Mouse (Mus musculus) megakaryocyte progenitor cell, adult 5-6 weeks (primary cell): ENCODE data around the gene Elof1. TPM values are rescaled to one million over a fixed set of nuclear protein-coding genes. Genes with fewer than 3 reads are reported as not detected.
"Not testable (repeated sequence)": the region's sequence is repeated elsewhere in the genome, so short reads cannot be mapped to it uniquely, and the experiment has no call there.

ENCODE experiments used
- ATAC-seq: replicated peaks from 2 replicates; pipeline ENCODE4 v1.8.0; 2016; ENCODE audit warnings: mild to moderate bottlenecking, moderate TSS enrichment, inconsistent platforms; ENCODE audit not compliant: poor library complexity
- total RNA-seq, 2 experiments: library from RNA; stranded (forward) in 1 of 2; stranded (reverse) in 1 of 2; fragments of 157-497, 149-512 nt in 1 of 2; fragments of 200-1000 nt in 1 of 2; gene quantifications; 2 replicates each; pipeline versions ENCODE4 v1.2.3 to v1.2.4; 2015 to 2017

The Elof1 gene
- total RNA-seq, 2 experiments from 2014 or later, result 43.6 to 124 TPM

DNA sequence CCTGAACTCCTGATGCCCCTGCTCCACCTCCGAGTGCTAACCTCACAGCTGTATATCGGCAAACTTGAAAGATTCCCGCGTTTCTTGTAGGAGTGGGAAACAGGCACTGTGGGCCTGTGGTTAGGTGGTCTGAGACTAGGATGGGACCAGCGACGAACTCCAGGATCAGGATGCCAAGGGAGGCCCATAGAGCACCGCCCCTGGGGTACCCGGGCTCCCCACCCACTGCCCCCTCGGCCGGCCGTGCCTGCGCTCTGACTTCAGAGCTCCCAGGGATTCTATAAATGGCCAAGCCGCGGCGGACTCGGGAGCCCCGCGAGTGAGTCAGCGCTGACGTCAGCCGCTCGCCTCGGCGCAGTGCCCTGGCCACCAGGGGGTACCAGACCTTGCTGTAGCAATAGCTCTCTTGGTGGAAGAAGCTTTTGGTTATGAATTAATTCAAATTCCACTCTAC lies 21.1 kb downstream of the Elof1 start:
- ATAC-seq, result peak; percentile 99

GRCm38 (mm10) chr9:22092746-22093145 lies 24.2 kb downstream of the Elof1 start:
- no peak for ATAC-seq

DNA sequence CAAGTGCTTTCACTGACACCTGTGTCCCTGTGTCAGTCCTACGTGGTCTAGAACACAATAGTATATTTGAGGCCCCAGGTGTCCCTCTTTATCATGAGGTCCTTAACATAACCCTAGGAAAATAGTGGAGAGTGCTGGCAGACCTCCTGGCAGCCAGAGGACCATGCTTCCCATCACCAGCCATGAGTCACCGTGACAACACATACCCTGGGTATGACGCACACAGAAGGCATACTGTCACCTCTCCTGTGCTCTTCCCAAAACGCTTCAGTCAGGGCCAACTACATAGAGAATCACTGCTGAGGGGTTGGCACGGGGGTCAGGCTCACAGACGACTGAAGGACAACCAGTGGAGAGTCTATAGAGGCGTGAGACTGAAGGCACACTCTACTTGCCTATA lies 27.0 kb downstream of the Elof1 start:
- no peak for ATAC-seq

DNA sequence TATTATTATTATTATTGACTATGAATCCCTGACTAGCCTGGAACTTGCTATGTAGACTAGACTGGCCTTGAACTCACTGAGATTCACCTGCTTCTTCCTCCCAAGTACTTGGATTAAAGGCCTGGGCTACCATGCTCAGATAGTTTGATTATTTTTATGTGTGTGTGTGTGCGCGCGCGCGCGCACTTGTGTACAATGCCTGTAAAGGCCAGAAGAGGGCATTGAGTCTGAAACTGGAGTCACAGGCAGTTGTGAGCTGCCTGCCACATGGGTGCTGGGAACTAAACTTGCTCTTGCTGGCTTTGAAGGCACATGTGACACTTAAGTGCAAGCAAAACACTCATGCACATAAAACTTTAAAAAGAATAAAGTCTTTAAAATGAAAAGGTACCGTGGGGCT lies 27.7 kb downstream of the Elof1 start:
- no peak for ATAC-seq

DNA sequence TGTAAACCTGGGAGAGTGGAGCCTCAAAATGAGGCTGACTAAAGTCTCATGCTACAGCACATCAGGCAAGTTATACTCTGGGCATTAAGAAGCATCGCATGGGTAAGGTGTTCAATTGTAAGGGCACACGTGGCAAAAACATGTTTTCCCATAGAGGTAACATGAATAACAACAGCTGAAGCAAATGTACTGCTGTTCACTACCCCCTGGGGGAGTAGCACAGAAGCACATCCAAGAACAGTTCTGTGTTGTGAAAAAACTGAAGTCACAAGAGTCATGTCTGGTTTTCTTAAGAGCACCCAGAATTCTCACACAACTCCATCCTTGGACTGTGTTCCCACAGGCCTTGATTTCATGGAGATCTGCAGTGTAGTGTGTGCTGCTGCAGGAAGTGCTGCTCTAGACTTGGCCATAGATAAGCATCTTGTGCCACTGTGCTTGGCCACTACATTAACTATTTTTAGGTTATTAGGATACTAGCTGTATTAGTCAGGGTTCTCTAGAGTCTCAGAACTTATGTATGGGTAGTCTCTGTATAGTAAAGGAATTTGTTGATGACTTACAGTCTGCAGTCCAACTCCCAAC lies 29.8 kb downstream of the Elof1 start:
- ATAC-seq, result no peak

DNA sequence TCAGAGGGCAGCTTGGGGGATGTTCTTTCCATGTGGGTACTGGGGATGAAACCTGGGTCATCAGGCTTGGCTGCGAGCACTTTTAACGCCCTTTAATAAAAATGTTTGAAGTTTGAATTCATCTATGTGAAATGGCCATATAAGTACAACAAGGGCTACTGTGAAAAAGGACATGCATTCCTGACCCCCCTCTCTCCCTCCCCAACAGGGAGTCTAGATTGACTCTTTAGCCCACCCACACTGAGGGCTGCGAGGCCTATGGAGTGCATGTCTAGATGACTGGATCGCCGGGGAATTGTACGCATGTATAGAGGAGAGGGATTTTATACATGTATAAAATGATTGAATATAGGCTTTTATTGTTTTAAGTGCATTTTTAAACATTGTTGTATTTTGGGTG lies 31.0 kb downstream of the Elof1 start:
- ATAC-seq, result no peak

- ATAC-seq, result peak; percentile 100
Measured at GRCm38 (mm10) chr9:22085022-22085834, 31.7 kb downstream of the Elof1 start, which contains the start of gene Ecsit. Gene Ecsit, minus strand, starts transcription at chr9:22085438.

- ATAC-seq, result no peak
Measured at GRCm38 (mm10) chr9:22084667-22085021, 32.3 kb downstream of the Elof1 start.

- ATAC-seq, result no peak
Measured at GRCm38 (mm10) chr9:22076223-22076622, 40.7 kb downstream of the Elof1 start.

DNA sequence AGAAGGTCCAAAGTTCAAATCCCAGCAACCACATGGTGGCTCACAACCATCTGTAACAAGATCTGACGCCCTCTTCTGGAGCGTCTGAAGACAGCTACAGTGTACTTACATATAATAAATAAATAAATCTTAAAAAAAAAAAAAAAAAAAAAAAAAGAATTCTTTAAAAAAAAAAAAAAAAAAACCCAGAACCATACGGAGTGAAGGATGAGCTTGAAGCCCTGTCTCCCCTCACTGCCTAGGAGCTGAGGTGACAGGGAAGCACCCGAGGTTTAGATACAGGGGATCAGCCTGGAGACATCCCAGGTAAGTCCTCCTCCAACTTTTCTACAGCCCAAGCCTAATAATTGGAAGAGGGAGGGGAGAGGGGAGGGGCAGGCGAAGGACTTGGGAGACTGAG lies 41.2 kb downstream of the Elof1 start:
- ATAC-seq, result not testable (repeated sequence)

DNA sequence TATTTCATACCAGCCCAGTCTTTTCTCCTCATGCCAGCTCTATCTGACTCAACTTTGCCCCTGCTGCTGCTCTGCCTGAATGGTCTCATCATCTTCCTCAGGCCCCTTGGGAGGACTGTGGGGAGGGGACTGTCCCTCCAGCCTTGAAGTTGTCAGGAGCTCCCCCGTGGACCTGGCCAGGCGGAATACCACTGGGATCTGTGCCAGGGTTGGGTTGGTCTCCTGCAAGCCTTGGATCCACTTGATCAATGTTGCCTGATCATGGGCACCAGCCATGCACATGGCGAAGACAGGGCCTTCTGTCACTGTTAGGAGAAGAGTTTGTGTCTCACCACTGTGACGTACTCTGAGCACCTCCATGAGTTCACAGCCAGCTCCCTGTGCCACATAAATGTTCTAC lies 44.7 kb downstream of the Elof1 start:
- no peak for ATAC-seq

GRCm38 (mm10) chr9:22070791-22071573 lies 46.0 kb downstream of the Elof1 start, which contains the start of the genes Gm49318 and Zfp653:
Gene Gm49318, minus strand, starts transcription at chr9:22071259.
Gene Zfp653, minus strand, starts transcription at chr9:22071376.
- peak; percentile 94 for ATAC-seq

DNA sequence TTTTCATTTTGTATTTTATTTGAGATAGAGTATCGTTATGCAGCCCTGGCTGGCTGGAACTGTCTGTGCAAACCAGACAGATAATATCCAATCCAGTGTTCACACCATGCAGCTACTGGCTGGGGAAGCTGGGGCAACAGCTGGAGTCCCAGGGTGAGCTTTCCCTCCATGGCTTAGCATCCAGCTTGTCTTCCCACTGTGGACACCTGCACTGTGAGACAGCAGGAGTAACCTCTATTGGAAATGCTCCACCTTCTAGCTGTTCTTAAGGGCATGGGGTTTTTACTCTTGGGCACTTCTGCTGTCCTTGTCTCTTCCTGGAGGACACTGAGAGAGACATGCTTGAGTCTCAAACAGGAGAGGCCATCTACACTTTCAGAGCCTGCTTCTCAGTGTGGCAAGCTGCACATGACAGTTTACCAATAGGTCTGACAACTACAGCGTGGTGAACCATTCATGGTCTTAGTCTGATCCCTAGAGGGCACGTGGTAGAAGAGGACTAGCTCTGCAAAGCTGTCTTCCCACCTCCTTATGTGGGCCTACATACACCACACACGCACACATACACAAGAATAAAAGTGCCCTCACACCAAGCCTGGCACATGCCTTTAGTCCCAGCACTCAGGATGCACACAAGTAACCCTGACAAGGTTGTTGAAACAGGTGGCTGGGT lies 47.0 kb downstream of the Elof1 start:
- ATAC-seq, result no peak

GRCm38 (mm10) chr9:22067195-22067594 lies 49.8 kb downstream of the Elof1 start:
- ATAC-seq, result no peak

DNA sequence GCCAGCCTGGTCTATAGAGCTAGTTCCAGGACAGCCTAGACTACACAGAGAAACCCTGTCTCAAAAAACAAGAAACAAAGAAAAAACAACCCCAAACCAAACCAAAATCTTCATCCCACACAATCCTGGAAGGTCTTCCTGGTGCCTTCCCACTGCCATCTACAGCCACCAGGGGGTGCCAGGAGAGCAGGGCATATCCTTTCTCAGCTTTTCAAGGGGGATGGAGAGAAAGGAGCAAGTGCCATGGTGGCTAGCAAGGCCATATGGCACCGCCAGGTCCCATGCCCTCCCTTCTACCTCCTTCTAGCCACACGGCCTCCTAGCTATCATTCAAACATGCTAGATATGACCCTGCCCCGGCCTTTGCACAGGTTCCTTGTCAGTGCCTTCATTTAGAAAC lies 50.5 kb downstream of the Elof1 start:
- peak; percentile 45 for ATAC-seq

GRCm38 (mm10) chr9:22065642-22066041 lies 51.3 kb downstream of the Elof1 start:
- no peak for ATAC-seq

- ATAC-seq, result peak; percentile 40
Measured at GRCm38 (mm10) chr9:22064341-22064740, 52.6 kb downstream of the Elof1 start.
